Mouse (Mus musculus): ENCODE results near the gene Mov10.

DNA sequence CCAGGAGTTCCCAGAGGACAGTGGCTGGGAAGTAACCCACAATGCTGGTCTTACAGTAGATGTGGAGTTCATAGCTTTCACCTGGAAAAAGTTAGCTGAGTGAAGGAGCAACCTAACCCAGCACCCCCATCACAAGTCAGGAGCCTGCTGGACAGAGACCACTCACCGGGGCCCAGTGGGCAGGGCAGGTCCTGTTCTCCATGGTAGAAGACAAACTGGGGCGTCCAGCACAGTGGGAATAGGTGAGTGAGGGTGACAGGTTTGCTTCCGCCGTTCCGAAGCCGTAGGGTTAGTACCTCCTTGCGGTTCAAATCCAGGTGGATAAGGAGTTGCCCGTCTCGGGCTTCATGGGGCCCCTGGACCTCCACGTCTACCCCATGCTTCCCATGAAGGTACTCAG lies 14.1 kb downstream of the Mov10 start:
- TF ChIP-seq CTCF (IDR thresholded peaks at IDR 0.05; ENCODE audit: low read depth, low read length) (no peak), POLR2A (IDR thresholded peaks at IDR 0.05; ENCODE audit: extremely low read depth, insufficient read depth, low read length) (no peak)
